Mouse (Mus musculus) intestine, postnatal 0 days (tissue): Measurements from ENCODE around the gene Aloxe3. TPM values are rescaled to one million over a fixed set of nuclear protein-coding genes. Genes with fewer than 3 reads are reported as not detected.

Experiments used
- ATAC-seq: fragments of 200-750 bp; cut with Nextera tagmentation; 2 replicates; pipeline ENCODE4 v1.8.0; 2017; ENCODE audit warnings: mild to moderate bottlenecking, moderate TSS enrichment, moderate library complexity
- H3K27ac ChIP-seq: fragments of 300-500 bp; sonication (generic); 2 replicates; pipeline ENCODE4 v1.5.1; 2014; ENCODE audit warnings: mild to moderate bottlenecking, low read depth, low read length, moderate library complexity
- H3K27me3 ChIP-seq: fragments of 300-500 bp; sonication (generic); replicated peaks from 2 replicates; pipeline ENCODE4 v1.6.1; 2014; ENCODE audit warnings: low read length, mixed read lengths; ENCODE audit not compliant: control insufficient read depth, insufficient read depth
- H3K36me3 ChIP-seq: fragments of 300-500 bp; sonication (generic); 2 replicates; pipeline ENCODE4 v1.6.1; 2014; ENCODE audit warnings: mild to moderate bottlenecking, moderate library complexity; ENCODE audit not compliant: control insufficient read depth, insufficient read depth
- H3K4me1 ChIP-seq: fragments of 300-500 bp; sonication (generic); replicated peaks from 2 replicates; pipeline ENCODE4 v1.6.1; 2014; ENCODE audit warnings: antibody characterized with exemption, low read length, mixed read lengths; ENCODE audit not compliant: control insufficient read depth, insufficient read depth
- H3K4me2 ChIP-seq: fragments of 300-500 bp; sonication (generic); replicated peaks from 2 replicates; pipeline ENCODE4 v1.6.1; 2014; ENCODE audit warnings: low read depth, mild to moderate bottlenecking, moderate library complexity
- H3K4me3 ChIP-seq: fragments of 300-500 bp; sonication (generic); 2 replicates; pipeline ENCODE4 v1.5.1; 2014; ENCODE audit warnings: low read depth, low read length
- H3K9ac ChIP-seq: fragments of 300-500 bp; sonication (generic); 2 replicates; pipeline ENCODE4 v1.6.1; 2014; ENCODE audit warnings: mild to moderate bottlenecking, low read depth, low read length
- H3K9me3 ChIP-seq: fragments of 300-500 bp; sonication (generic); 2 replicates; pipeline ENCODE4 v1.6.1; 2016; ENCODE audit warnings: mixed run types; ENCODE audit not compliant: control insufficient read depth
- CTCF ChIP-seq: sonication (generic); IDR thresholded peaks from 2 replicates; pipeline ENCODE4 v1.5.1; 2016; ENCODE audit warnings: low read depth, mild to moderate bottlenecking, control low read depth, antibody characterized with exemption, moderate library complexity
- WGBS: fragments of 180-500 bp; shearing (Covaris S2); extraction: QIAGEN DNeasy Blood & Tissue Kit; methylation state at CpG from one replicate; pipeline ENCODE4 v1.1.7; 2014; 5-methylcytosine and 5-hydroxymethylcytosine counted together
- polyA plus RNA-seq: library from polyadenylated mRNA; unstranded; fragments of >200 nt; fragmentation: Nextera tagmentation; extraction: Ambion mirVana; gene quantifications from 2 replicates; pipeline ENCODE4 v1.2.1, GENCODE M21; 2015

The Aloxe3 gene
- polyA plus RNA-seq, 1 experiment from 2014 or later, result 0.82 TPM

DNA sequence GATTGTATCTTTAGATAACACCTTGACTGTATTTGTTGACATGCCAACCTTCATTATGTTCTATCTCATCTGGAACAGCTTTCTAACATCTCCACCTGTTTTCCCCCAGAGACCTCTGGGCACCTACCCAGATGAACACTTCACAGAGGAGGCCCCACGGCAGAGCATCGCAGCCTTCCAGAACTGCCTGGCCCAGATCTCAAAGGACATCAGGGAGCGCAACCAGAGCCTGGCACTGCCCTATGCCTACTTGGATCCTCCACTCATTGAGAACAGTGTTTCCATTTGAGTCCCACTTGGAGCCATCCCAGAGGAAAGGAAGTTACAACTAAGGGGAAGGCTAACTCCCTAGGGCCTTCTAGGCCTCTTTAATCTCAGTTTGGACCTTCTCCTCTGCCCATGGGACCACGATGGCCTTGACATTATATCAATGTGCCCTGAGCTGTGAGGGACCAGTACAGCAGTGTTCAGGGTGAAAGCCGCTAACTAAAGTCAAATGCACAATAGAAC lies 22.8 kb downstream of the Aloxe3 start:
- no peak for TF ChIP-seq CTCF

DNA sequence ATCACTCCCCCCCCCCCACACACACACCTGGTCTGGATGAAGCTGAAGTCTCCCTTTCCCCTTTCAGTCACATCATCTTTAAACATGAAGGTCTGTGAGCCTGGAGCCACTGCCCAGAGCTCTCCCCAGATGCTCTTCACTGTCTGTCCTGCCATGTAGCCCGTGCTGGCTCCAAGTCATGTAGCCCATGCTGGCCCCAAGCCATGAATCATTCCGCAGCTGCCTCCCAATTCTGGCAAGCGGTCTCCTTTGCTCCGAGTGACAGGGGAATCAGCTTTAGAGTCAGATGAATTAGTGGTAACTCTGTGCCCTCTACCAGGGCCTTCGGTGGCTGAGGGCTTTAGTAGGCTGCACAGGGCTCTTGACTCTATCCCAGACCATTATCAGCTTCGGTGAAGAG lies 24.0 kb downstream of the Aloxe3 start:
- WGBS, result 78% methylated on average over 6 of the region's 6 CpGs

More for the DNA sequence above, 22.8 kb downstream of the Aloxe3 start:
- H3K9ac ChIP-seq, result no peak overlapping the region
- no peak overlapping the region for H3K4me2 ChIP-seq
- WGBS, result 82% methylated on average over 5 of the region's 5 CpGs
- no peaks in the 10 kb centered on the region for H3K4me1 ChIP-seq
- 0 out of 2 replicates have a peak, but pooled peaks cover 4% of the 10 kb centered on the region for H3K27me3 ChIP-seq
- no peak overlapping the region for H3K4me3 ChIP-seq
- no peaks in the 10 kb centered on the region for H3K36me3 ChIP-seq
- no peak for ATAC-seq
- no peaks in the 10 kb centered on the region for H3K9me3 ChIP-seq
- H3K27ac ChIP-seq, result no peak overlapping the region

DNA sequence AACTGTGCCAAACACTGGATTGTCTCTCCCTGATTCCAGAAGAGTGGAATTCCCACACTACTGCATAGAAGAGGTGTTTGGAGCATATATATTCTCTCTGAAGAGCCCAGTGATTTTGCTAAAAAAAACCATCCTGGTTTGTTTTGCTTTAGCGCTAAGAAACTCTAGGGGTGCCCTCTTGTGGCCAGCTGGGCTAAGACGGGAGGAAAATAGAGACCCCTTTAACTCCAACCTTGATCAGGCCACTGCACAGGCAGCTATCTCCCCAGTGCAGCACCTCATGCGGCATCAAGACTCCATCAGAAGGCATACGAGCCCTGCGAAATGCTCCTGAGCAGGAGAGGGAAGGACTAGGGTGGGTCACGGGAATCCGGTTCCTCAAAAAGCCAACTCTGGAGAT lies 24.7 kb downstream of the Aloxe3 start:
- 4% methylated on average over 7 of the region's 7 CpGs for WGBS
- peak; percentile 70 for TF ChIP-seq CTCF

More for the DNA sequence above, 24.0 kb downstream of the Aloxe3 start:
- Histone ChIP-seq H3K36me3 (no peaks in the 10 kb centered on the region), H3K4me1 (no peaks in the 10 kb centered on the region), H3K9me3 (no peaks in the 10 kb centered on the region), H3K4me3 (no peak overlapping the region), H3K27ac (no peak overlapping the region), H3K9ac (no peak overlapping the region), H3K27me3 (0 out of 2 replicates have a peak, but pooled peaks cover 8% of the 10 kb centered on the region), H3K4me2 (no peak overlapping the region)
- no peak for TF ChIP-seq CTCF
- no peak for ATAC-seq

DNA sequence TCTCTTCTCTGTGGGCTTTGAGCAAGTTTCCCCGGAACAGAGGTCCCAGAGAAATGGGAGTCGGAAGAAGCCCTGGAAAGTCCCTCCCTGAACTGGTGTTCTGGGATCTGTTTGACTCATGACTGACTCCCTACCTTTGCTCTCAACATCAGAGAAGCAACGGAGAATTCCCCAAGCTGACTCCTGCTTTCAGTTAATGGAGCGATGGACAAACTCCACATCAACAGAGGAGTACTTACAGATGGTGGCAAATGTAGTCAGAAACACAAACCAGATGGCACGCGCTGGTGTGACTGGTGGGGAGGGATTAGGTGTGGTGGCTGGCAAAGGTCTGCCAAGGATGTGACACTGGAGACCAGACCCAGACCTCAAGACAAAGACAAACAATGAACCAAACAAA lies 25.3 kb downstream of the Aloxe3 start:
- no peak overlapping the region for H3K27ac ChIP-seq
- H3K4me1 ChIP-seq, result no peaks in the 10 kb centered on the region
- H3K27me3 ChIP-seq, result peaks cover 8% of the 10 kb centered on the region; the same call in 1 of the 2 replicates
- TF ChIP-seq CTCF, result no peak
- ATAC-seq, result no peak
- no peaks in the 10 kb centered on the region for H3K36me3 ChIP-seq
- peak overlapping the region; percentile 6; the same call in 1 of the 2 replicates for H3K4me3 ChIP-seq
- no peak overlapping the region for H3K9ac ChIP-seq
- 51% methylated on average over 6 of the region's 6 CpGs for WGBS
- H3K4me2 ChIP-seq, result peak overlapping the region; percentile 49
- H3K9me3 ChIP-seq, result no peaks in the 10 kb centered on the region

More for the DNA sequence above, 24.7 kb downstream of the Aloxe3 start:
- H3K27me3 ChIP-seq, result 0 out of 2 replicates have a peak, but pooled peaks cover 8% of the 10 kb centered on the region
- H3K36me3 ChIP-seq, result no peaks in the 10 kb centered on the region
- H3K27ac ChIP-seq, result no peak overlapping the region
- no peak overlapping the region for H3K9ac ChIP-seq
- H3K4me3 ChIP-seq, result peak overlapping the region; percentile 6; the same call in 1 of the 2 replicates
- no peaks in the 10 kb centered on the region for H3K9me3 ChIP-seq
- peak overlapping the region; percentile 49 for H3K4me2 ChIP-seq
- no peak for ATAC-seq
- H3K4me1 ChIP-seq, result no peaks in the 10 kb centered on the region

DNA sequence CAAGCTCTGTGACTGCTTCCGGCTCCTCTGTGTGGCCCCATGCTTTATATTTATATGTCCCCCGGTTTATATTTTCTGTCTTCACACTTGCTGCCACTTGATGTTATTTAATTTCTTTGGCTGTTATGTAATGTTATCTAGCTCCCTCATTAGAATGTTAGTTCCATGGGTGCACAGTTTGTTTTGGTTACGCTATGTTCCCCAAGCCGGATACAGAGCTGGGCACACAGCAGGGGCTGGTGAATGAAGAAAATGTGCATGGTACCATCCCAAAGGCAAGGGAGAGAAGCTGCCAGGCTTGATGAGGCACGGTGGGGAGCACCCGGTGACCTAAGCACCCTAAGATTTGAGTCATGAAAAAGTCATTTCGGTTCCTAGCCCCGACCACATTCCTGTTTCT lies 28.1 kb downstream of the Aloxe3 start:
- Histone ChIP-seq H3K9me3 (no peaks in the 10 kb centered on the region), H3K27me3 (peaks cover 29% of the 10 kb centered on the region; the same call in 1 of the 2 replicates), H3K4me2 (no peak overlapping the region), H3K27ac (no peak overlapping the region), H3K4me3 (no peak overlapping the region), H3K36me3 (no peaks in the 10 kb centered on the region), H3K9ac (no peak overlapping the region), H3K4me1 (no peaks in the 10 kb centered on the region)
- no peak for TF ChIP-seq CTCF
- 78% methylated on average over 8 of the region's 8 CpGs for WGBS
- ATAC-seq, result no peak

GRCm38 (mm10) chr11:69155351-69155750 lies 29.7 kb downstream of the Aloxe3 start:
- no peaks in the 10 kb centered on the region for H3K4me1 ChIP-seq
- H3K27me3 ChIP-seq, result peaks cover 29% of the 10 kb centered on the region; the same call in 1 of the 2 replicates
- H3K36me3 ChIP-seq, result no peaks in the 10 kb centered on the region
- TF ChIP-seq CTCF, result no peak
- H3K4me2 ChIP-seq, result no peak overlapping the region
- H3K9ac ChIP-seq, result no peak overlapping the region
- no peaks in the 10 kb centered on the region for H3K9me3 ChIP-seq
- 31% methylated on average over 1 of the region's 1 CpGs for WGBS
- ATAC-seq, result no peak
- H3K4me3 ChIP-seq, result no peak overlapping the region
- no peak overlapping the region for H3K27ac ChIP-seq
